Mouse (Mus musculus) fibroblast of lung, adult 2 months (primary cell): ENCODE results near the gene Kif5a.

Experiments
- DNase-seq: peaks from one replicate; pipeline ENCODE4 v3.0.0-alpha.2; 2011; ENCODE audit warnings: low read depth

Gene Kif5a

GRCm38 (mm10) chr10:127190398-127191190, 72.6 kb downstream of the Kif5a start:
- no peak for DNase-seq

- peak; percentile 56 for DNase-seq
These were observed 73.3 kb downstream of the Kif5a start, which contains the start of gene Arhgef25 for GRCm38 (mm10) chr10:127189651-127190381. Arhgef25 (minus strand) TSS chr10:127190083.

GRCm38 (mm10) chr10:127189116-127189650, 74.0 kb downstream of the Kif5a start:
- DNase-seq: no peak

- DNase-seq: peak; percentile 51
These were observed 74.6 kb downstream of the Kif5a start for GRCm38 (mm10) chr10:127188465-127189115.

GRCm38 (mm10) chr10:127188079-127188453, 75.1 kb downstream of the Kif5a start:
- no peak for DNase-seq

- no peak for DNase-seq
These were observed 75.6 kb downstream of the Kif5a start for GRCm38 (mm10) chr10:127187371-127188078.

GRCm38 (mm10) chr10:127186451-127186850, 76.7 kb downstream of the Kif5a start:
- DNase-seq: no peak

- no peak for DNase-seq
These were observed 77.6 kb downstream of the Kif5a start for GRCm38 (mm10) chr10:127185506-127185905.

GRCm38 (mm10) chr10:127185101-127185500, 78.0 kb downstream of the Kif5a start:
- no peak for DNase-seq

GRCm38 (mm10) chr10:127183759-127184158, 79.4 kb downstream of the Kif5a start:
- no peak for DNase-seq

- no peak for DNase-seq
These were observed 80.5 kb downstream of the Kif5a start for GRCm38 (mm10) chr10:127182624-127183023.

- no peak for DNase-seq
These were observed 81.6 kb downstream of the Kif5a start for GRCm38 (mm10) chr10:127181566-127181965.

- no peak for DNase-seq
These were observed 82.5 kb downstream of the Kif5a start for GRCm38 (mm10) chr10:127180695-127181047.

- no peak for DNase-seq
These were observed 83.1 kb downstream of the Kif5a start, which contains the start of gene Slc26a10 for GRCm38 (mm10) chr10:127179871-127180694. Slc26a10 (minus strand) TSS chr10:127180645.

- no peak for DNase-seq
These were observed 84.7 kb downstream of the Kif5a start for GRCm38 (mm10) chr10:127178286-127179027.

- peak; percentile 56 for DNase-seq
These were observed 85.4 kb downstream of the Kif5a start for GRCm38 (mm10) chr10:127177719-127178118.

- DNase-seq: no peak
These were observed 85.9 kb downstream of the Kif5a start for GRCm38 (mm10) chr10:127177235-127177634.

- no peak for DNase-seq
These were observed 86.4 kb downstream of the Kif5a start for GRCm38 (mm10) chr10:127176756-127177155.

GRCm38 (mm10) chr10:127176228-127176627, 86.9 kb downstream of the Kif5a start:
- no peak for DNase-seq
